Mouse (Mus musculus) adrenal gland (tissue): Measurements from ENCODE around the gene Ube4b.

Source experiments
- intact Hi-C: fragments of 180-260 bp; cut with DNase I; formaldehyde crosslinking; loops from one replicate; pipeline ENCODE4 v1.15.1; 2025

Ube4b gene

GRCm38 (mm10) chr4:149396433-149397306 lies 29.9 kb downstream of the Ube4b start:
- intact Hi-C loops = no loop called here

GRCm38 (mm10) chr4:149395581-149395980 lies 31.0 kb downstream of the Ube4b start:
- intact Hi-C loops = no loop called here

GRCm38 (mm10) chr4:149394292-149394691 lies 32.3 kb downstream of the Ube4b start:
- intact Hi-C loops = no loop called here

- intact Hi-C loops = no loop called here
Measured at GRCm38 (mm10) chr4:149393311-149393995, 33.1 kb downstream of the Ube4b start.

GRCm38 (mm10) chr4:149392359-149392758 lies 34.2 kb downstream of the Ube4b start:
- intact Hi-C loops = no loop called here

GRCm38 (mm10) chr4:149381001-149381400 lies 45.5 kb downstream of the Ube4b start:
- intact Hi-C loops = loop anchor here (10.0 kb wide), 1 partner anchor 164 kb away; no protein-coding TSS in a partner anchor

GRCm38 (mm10) chr4:149379881-149380280 lies 46.7 kb downstream of the Ube4b start:
- intact Hi-C loops = loop anchor here (10.0 kb wide), 1 partner anchor 165 kb away; no protein-coding TSS in a partner anchor

GRCm38 (mm10) chr4:149378819-149379218 lies 47.7 kb downstream of the Ube4b start:
- intact Hi-C loops = no loop called here

- intact Hi-C loops = no loop called here
Measured at GRCm38 (mm10) chr4:149376034-149376433, 50.5 kb downstream of the Ube4b start.

GRCm38 (mm10) chr4:149374662-149375061 lies 51.9 kb downstream of the Ube4b start:
- intact Hi-C loops = no loop called here

- intact Hi-C loops = no loop called here
Measured at GRCm38 (mm10) chr4:149373927-149374326, 52.6 kb downstream of the Ube4b start.

- intact Hi-C loops = no loop called here
Measured at GRCm38 (mm10) chr4:149373431-149373830, 53.1 kb downstream of the Ube4b start.

- intact Hi-C loops = no loop called here
Measured at GRCm38 (mm10) chr4:149365702-149366370, 60.7 kb downstream of the Ube4b start.

GRCm38 (mm10) chr4:149364896-149365295 lies 61.7 kb downstream of the Ube4b start:
- intact Hi-C loops = no loop called here

GRCm38 (mm10) chr4:149361051-149361450 lies 65.5 kb downstream of the Ube4b start:
- intact Hi-C loops = no loop called here

- intact Hi-C loops = no loop called here
Measured at GRCm38 (mm10) chr4:149360647-149361046, 65.9 kb downstream of the Ube4b start.

- intact Hi-C loops = no loop called here
Measured at GRCm38 (mm10) chr4:149357982-149358381, 68.6 kb downstream of the Ube4b start.

- intact Hi-C loops = no loop called here
Measured at GRCm38 (mm10) chr4:149354671-149355070, 71.9 kb downstream of the Ube4b start.

- intact Hi-C loops = no loop called here
Measured at GRCm38 (mm10) chr4:149351596-149352150, 74.9 kb downstream of the Ube4b start.

- intact Hi-C loops = no loop called here
Measured at GRCm38 (mm10) chr4:149348963-149349362, 77.6 kb downstream of the Ube4b start.

- intact Hi-C loops = no loop called here
Measured at GRCm38 (mm10) chr4:149345873-149346272, 80.7 kb downstream of the Ube4b start.
